9 mouse cellular contexts compared by ENCODE assay signal in genomic region chr2:164142021-164142420, GRCm38 (mm10). TPM values are rescaled to one million over a fixed set of nuclear protein-coding genes. Genes with fewer than 3 reads are reported as not detected.
A peak's percentile ranks its signal among the peaks of the same experiment; 100 is the strongest.
DNase-seq lines count a peak whose midpoint lies in the region; ATAC-seq and TF ChIP-seq lines count a peak whose summit lies in the region.
"Had no signal": no experiment of that assay in that cellular context is flagged by ENCODE, and none has a peak within 500 bp of the region (broad histone marks: within the 10 kb centered on the region; RNA-seq: fewer than 3 reads in every experiment).

No protein-coding gene starts in this region.

- H3K9ac ChIP-seq in lung, embryonic 16.5 days (ENCODE audit: low read length): no peak overlapping the region

- no peak for TF ChIP-seq CTCF in lung, adult 2 months (IDR thresholded peaks at IDR 0.05; ENCODE audit: insufficient read depth, low read length)
- TF ChIP-seq CTCF in cerebellum, adult 2 months (IDR thresholded peaks at IDR 0.05; ENCODE audit: borderline replicate concordance, insufficient read depth, low read depth, low read length): no peak

- no peaks in the 10 kb centered on the region for H3K9me3 ChIP-seq in lung, embryonic 16.5 days (ENCODE audit: control insufficient read depth, low read length)

- TF ChIP-seq POLR2A in lung, adult 2 months (IDR thresholded peaks at IDR 0.05; ENCODE audit: borderline replicate concordance, extremely low read depth, low read depth, low read length): no peak
- no peak for TF ChIP-seq POLR2A in cerebellum, adult 2 months (IDR thresholded peaks at IDR 0.05; ENCODE audit: borderline replicate concordance, insufficient read depth, low read length)

- H3K36me3 ChIP-seq in lung, embryonic 16.5 days (ENCODE audit: control insufficient read depth, insufficient read depth, low read length): no peaks in the 10 kb centered on the region

- H3K4me3 ChIP-seq in lung, embryonic 16.5 days (ENCODE audit: low read length): no peak overlapping the region
- H3K4me3 ChIP-seq in lung, adult 2 months (replicated peaks; ENCODE audit: extremely low read depth, low read depth, low read length): no peak overlapping the region
- no peak overlapping the region for H3K4me3 ChIP-seq in cerebellum, adult 2 months (replicated peaks; ENCODE audit: insufficient read depth, low read depth, low read length)
- H3K4me3 ChIP-seq: myocyte had no signal

- no peak for DNase-seq in lung, adult 2 months
- peak; percentile 27 to 55 for DNase-seq in heart, adult 18-20 months
- peak; percentile 31 for DNase-seq in layer of hippocampus, adult 9-11 months
- DNase-seq in right cerebral cortex, postnatal 36 days (ENCODE audit: low spot score in 2 of 2): peak; percentile 41 to 62
- DNase-seq in cerebellum, adult 2 months: no peak
- DNase-seq in natural killer cell, adult 2 months (ENCODE audit: low spot score in 2 of 2): no peak
- no peak for DNase-seq in lung, postnatal 14 days

- H3K4me1 ChIP-seq in lung, embryonic 16.5 days (replicated peaks; ENCODE audit: control insufficient read depth, insufficient read depth, low read length): peaks cover 4% of the 10 kb centered on the region; the same call in 1 of the 2 replicates
- H3K4me1 ChIP-seq in lung, adult 2 months (ENCODE audit: control insufficient read depth, insufficient read depth, low read length): peaks cover 11% of the 10 kb centered on the region
- peaks cover 10% of the 10 kb centered on the region for H3K4me1 ChIP-seq in cerebellum, adult 2 months (ENCODE audit: control insufficient read depth, insufficient read depth, low read length)

- H3K27me3 ChIP-seq in lung, embryonic 16.5 days (ENCODE audit: control insufficient read depth, insufficient read depth, low read depth, low read length): no peaks in the 10 kb centered on the region
- no peaks in the 10 kb centered on the region for H3K27me3 ChIP-seq in cerebellum, adult 2 months (ENCODE audit: control insufficient read depth, insufficient read depth, low read length)

- H3K4me2 ChIP-seq in lung, embryonic 16.5 days (ENCODE audit: low read depth, low read length): no peak overlapping the region

- WGBS in lung, embryonic 16.5 days: 57% methylated on average over 10 of the region's 10 CpGs
- 43% methylated on average over 10 of the region's 10 CpGs for WGBS in lung, adult 2 months
- 32% methylated on average over 10 of the region's 10 CpGs for WGBS in cerebellum, adult 2 months

- ATAC-seq in lung, embryonic 16.5 days (ENCODE audit: low read depth): no peak

- peak overlapping the region; percentile 41; the same call in 1 of the 2 replicates for H3K27ac ChIP-seq in lung, embryonic 16.5 days (ENCODE audit: low read length)
- no peak overlapping the region for H3K27ac ChIP-seq in cerebellum, adult 2 months (ENCODE audit: insufficient read depth, low read length)

RNA-seq across cellular contexts. Expression of gene Kcns1, which starts 28.9 kb away (rescaled TPM):
- polyA plus RNA-seq in lung, embryonic 16.5 days (2015; fragmentation: Nextera tagmentation; extraction: Ambion mirVana): not detected in 2 replicates
- polyA plus RNA-seq in lung, adult 2 months (2012; rRNA removed): 0.07 and 0.21 TPM in 2 replicates
- total RNA-seq in heart, adult 18-20 months (2021): under 1 TPM in 1 of 2 experiments, not detected in 1; 0.10 TPM
- polyA plus RNA-seq in cerebellum, adult 2 months (2012; rRNA removed): 2.3 TPM in 2 replicates
- polyA plus RNA-seq: myocyte had no signal

RNA-seq across cellular contexts. Expression of gene Wfdc5, which starts 40.5 kb away (rescaled TPM):
- polyA plus RNA-seq in lung, embryonic 16.5 days (2015; fragmentation: Nextera tagmentation; extraction: Ambion mirVana): 0.16 TPM in 1 of 2 replicates, not detected in the other
- polyA plus RNA-seq in lung, adult 2 months (2012; rRNA removed): 0.27 and 16.2 TPM in 2 replicates
- total RNA-seq in heart, adult 18-20 months (2021): not detected
- polyA plus RNA-seq in cerebellum, adult 2 months (2012; rRNA removed): not detected in 2 replicates
- polyA plus RNA-seq: myocyte had no signal

RNA-seq across cellular contexts. Expression of gene Wfdc12, which starts 48.4 kb away (rescaled TPM):
- 0.34 TPM in 1 of 2 replicates, not detected in the other for polyA plus RNA-seq in lung, embryonic 16.5 days (2015; fragmentation: Nextera tagmentation; extraction: Ambion mirVana)
- 0.43 and 4.4 TPM in 2 replicates for polyA plus RNA-seq in lung, adult 2 months (2012; rRNA removed)
- not detected for total RNA-seq in heart, adult 18-20 months (2021)
- 0.15 TPM in 1 of 2 replicates, not detected in the other for polyA plus RNA-seq in cerebellum, adult 2 months (2012; rRNA removed)
- polyA plus RNA-seq: myocyte had no signal

RNA-seq across cellular contexts. Expression of gene Wfdc15a, which starts 57.9 kb away (rescaled TPM):
- polyA plus RNA-seq in lung, embryonic 16.5 days (2015; fragmentation: Nextera tagmentation; extraction: Ambion mirVana): not detected in 2 replicates
- polyA plus RNA-seq in lung, adult 2 months (2012; rRNA removed): not detected in 2 replicates
- not detected for total RNA-seq in heart, adult 18-20 months (2021)
- polyA plus RNA-seq in cerebellum, adult 2 months (2012; rRNA removed): not detected in 2 replicates
- polyA plus RNA-seq: myocyte had no signal

Comparison
In these comparisons a context has a peak if more than half of its experiments do, and no peak if none do; other contexts are left out.
1. DNase-seq: peak in heart, adult 18-20 months (2 of 2), layer of hippocampus, adult 9-11 months (single experiment) and right cerebral cortex, postnatal 36 days (2 of 2); none in lung, adult 2 months (single experiment), cerebellum, adult 2 months (0 of 2), natural killer cell, adult 2 months (0 of 2) and lung, postnatal 14 days (single experiment).